Mouse (Mus musculus) cerebellum, adult 9-11 months (tissue): ENCODE data around the gene Tmem273.

Source experiments
- DNase-seq: peaks from one replicate; pipeline ENCODE4 v3.0.0; 2022

The Tmem273 gene

GRCm38 (mm10) chr14:32861656-32862055 is 75.9 kb downstream of the Tmem273 start:
- DNase-seq = no peak

DNA sequence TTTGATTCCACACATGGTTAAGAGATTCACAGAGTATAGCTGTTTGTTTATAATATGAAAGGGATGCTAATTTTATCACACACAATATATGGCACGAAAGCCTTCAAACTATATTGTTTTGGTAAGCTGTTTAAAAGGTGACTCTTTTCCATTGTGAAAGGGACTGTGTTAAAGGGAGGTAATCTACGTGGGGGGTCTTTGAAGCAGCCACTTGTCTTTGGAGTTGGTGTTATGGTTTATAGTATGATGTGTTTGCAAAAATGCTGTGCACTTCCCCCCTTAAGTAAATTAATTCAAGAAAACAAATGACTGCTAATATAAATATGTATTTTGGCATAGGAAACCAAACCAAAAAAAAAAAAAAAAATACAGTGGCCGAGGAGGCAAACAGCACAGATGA is 79.6 kb downstream of the Tmem273 start:
- no peak for DNase-seq
